Mouse (Mus musculus) skeletal muscle tissue, adult 2 months (tissue): ENCODE data around the gene Plekha4.

ENCODE experiments used
- DNase-seq: peaks from one replicate; pipeline ENCODE4 v3.0.0-alpha.2; 2012; ENCODE audit warnings: low read depth, low spot score

The Plekha4 gene

GRCm38 (mm10) chr7:45538163-45539041 is 12.3 kb downstream of the Plekha4 start:
- no peak for DNase-seq

GRCm38 (mm10) chr7:45539095-45539494 is 13.0 kb downstream of the Plekha4 start:
- DNase-seq, result no peak

- DNase-seq, result no peak
Observed at GRCm38 (mm10) chr7:45540213-45540612, 14.1 kb downstream of the Plekha4 start.

GRCm38 (mm10) chr7:45544525-45544924 is 18.4 kb downstream of the Plekha4 start:
- no peak for DNase-seq

GRCm38 (mm10) chr7:45549641-45550436 is 23.7 kb downstream of the Plekha4 start:
- DNase-seq, result no peak

- no peak for DNase-seq
Observed at GRCm38 (mm10) chr7:45550821-45551511, 24.8 kb downstream of the Plekha4 start.

- DNase-seq, result no peak
Observed at GRCm38 (mm10) chr7:45551512-45551883, 25.4 kb downstream of the Plekha4 start.

- no peak for DNase-seq
Observed at GRCm38 (mm10) chr7:45553519-45553918, 27.4 kb downstream of the Plekha4 start.

- no peak for DNase-seq
Observed at GRCm38 (mm10) chr7:45553990-45554389, 27.9 kb downstream of the Plekha4 start.

GRCm38 (mm10) chr7:45554744-45555143 is 28.6 kb downstream of the Plekha4 start, which contains the start of gene Hsd17b14:
Hsd17b14 (plus strand) TSS chr7:45554893.
- DNase-seq, result no peak

GRCm38 (mm10) chr7:45555787-45556186 is 29.7 kb downstream of the Plekha4 start:
- DNase-seq, result peak; percentile 79

- no peak for DNase-seq
Observed at GRCm38 (mm10) chr7:45558907-45559306, 32.8 kb downstream of the Plekha4 start.

GRCm38 (mm10) chr7:45560241-45560640 is 34.1 kb downstream of the Plekha4 start:
- DNase-seq, result no peak

GRCm38 (mm10) chr7:45560843-45561623 is 34.9 kb downstream of the Plekha4 start:
- peak; percentile 73 for DNase-seq

GRCm38 (mm10) chr7:45561624-45562520 is 35.7 kb downstream of the Plekha4 start:
- DNase-seq, result peak; percentile 82

- DNase-seq, result no peak
Observed at GRCm38 (mm10) chr7:45564811-45565210, 38.7 kb downstream of the Plekha4 start.

- peak; percentile 58 for DNase-seq
Observed at GRCm38 (mm10) chr7:45565446-45565845, 39.3 kb downstream of the Plekha4 start.

- DNase-seq, result no peak
Observed at GRCm38 (mm10) chr7:45567112-45567779, 41.1 kb downstream of the Plekha4 start.

- DNase-seq, result peak; percentile 96
Observed at GRCm38 (mm10) chr7:45567780-45568516, 41.8 kb downstream of the Plekha4 start.
